Mouse (Mus musculus): ENCODE data around the gene Castor2. TPM values are rescaled to one million over a fixed set of nuclear protein-coding genes. Genes with fewer than 3 reads are reported as not detected.
A peak's percentile ranks its signal among the peaks of the same experiment; 100 is the strongest.

The Castor2 gene
- total RNA-seq, 1 experiment from 2014 or later = 1.8 TPM

- no peak for ATAC-seq (replicated peaks; ENCODE audit: low read depth, poor library complexity, severe bottlenecking)
These were observed 47.8 kb downstream of the Castor2 start for GRCm38 (mm10) chr5:134147194-134147753.

- ATAC-seq (replicated peaks; ENCODE audit: low read depth, poor library complexity, severe bottlenecking) = no peak
These were observed 48.6 kb downstream of the Castor2 start for GRCm38 (mm10) chr5:134148153-134148552.

- no peak for ATAC-seq (replicated peaks; ENCODE audit: low read depth, poor library complexity, severe bottlenecking)
These were observed 52.4 kb downstream of the Castor2 start for GRCm38 (mm10) chr5:134151895-134152294.

- ATAC-seq (replicated peaks; ENCODE audit: low read depth, poor library complexity, severe bottlenecking) = no peak
These were observed 56.5 kb downstream of the Castor2 start for GRCm38 (mm10) chr5:134155916-134156466.

- no peak for ATAC-seq (replicated peaks; ENCODE audit: low read depth, poor library complexity, severe bottlenecking)
These were observed 65.2 kb downstream of the Castor2 start for GRCm38 (mm10) chr5:134164688-134165087.

- no peak for ATAC-seq (replicated peaks; ENCODE audit: low read depth, poor library complexity, severe bottlenecking)
These were observed 67.1 kb downstream of the Castor2 start for GRCm38 (mm10) chr5:134166642-134167041.

- ATAC-seq (replicated peaks; ENCODE audit: low read depth, poor library complexity, severe bottlenecking) = no peak
These were observed 68.5 kb downstream of the Castor2 start for GRCm38 (mm10) chr5:134168033-134168432.

- ATAC-seq (replicated peaks; ENCODE audit: low read depth, poor library complexity, severe bottlenecking) = no peak
These were observed 69.7 kb downstream of the Castor2 start for GRCm38 (mm10) chr5:134169231-134169630.

GRCm38 (mm10) chr5:134170167-134170566 is 70.7 kb downstream of the Castor2 start:
- ATAC-seq (replicated peaks; ENCODE audit: low read depth, poor library complexity, severe bottlenecking) = no peak

GRCm38 (mm10) chr5:134173206-134173605 is 73.7 kb downstream of the Castor2 start:
- peak; percentile 64 for ATAC-seq (replicated peaks; ENCODE audit: low read depth, poor library complexity, severe bottlenecking)

- no peak for ATAC-seq (replicated peaks; ENCODE audit: low read depth, poor library complexity, severe bottlenecking)
These were observed 76.2 kb downstream of the Castor2 start for GRCm38 (mm10) chr5:134175696-134176095.

GRCm38 (mm10) chr5:134176169-134176881 is 76.8 kb downstream of the Castor2 start, which contains the start of gene Rcc1l:
TSS of gene Rcc1l (minus strand) at chr5:134176774.
- peak; percentile 84 for ATAC-seq (replicated peaks; ENCODE audit: low read depth, poor library complexity, severe bottlenecking)

GRCm38 (mm10) chr5:134178536-134178935 is 79.0 kb downstream of the Castor2 start:
- ATAC-seq (replicated peaks; ENCODE audit: low read depth, poor library complexity, severe bottlenecking) = no peak

- peak; percentile 16 for ATAC-seq (replicated peaks; ENCODE audit: low read depth, poor library complexity, severe bottlenecking)
These were observed 80.4 kb downstream of the Castor2 start for GRCm38 (mm10) chr5:134179871-134180270.

- no peak for ATAC-seq (replicated peaks; ENCODE audit: low read depth, poor library complexity, severe bottlenecking)
These were observed 82.7 kb downstream of the Castor2 start for GRCm38 (mm10) chr5:134182172-134182571.

- ATAC-seq (replicated peaks; ENCODE audit: low read depth, poor library complexity, severe bottlenecking) = no peak
These were observed 83.2 kb downstream of the Castor2 start for GRCm38 (mm10) chr5:134182735-134183134.

- no peak for ATAC-seq (replicated peaks; ENCODE audit: low read depth, poor library complexity, severe bottlenecking)
These were observed 83.7 kb downstream of the Castor2 start for GRCm38 (mm10) chr5:134183162-134183561.

- peak; percentile 79 for ATAC-seq (replicated peaks; ENCODE audit: low read depth, poor library complexity, severe bottlenecking)
These were observed 84.6 kb downstream of the Castor2 start, which contains the start of gene Gtf2ird2 for GRCm38 (mm10) chr5:134183880-134184808. TSS of gene Gtf2ird2 (plus strand) at chr5:134184019.

- ATAC-seq (replicated peaks; ENCODE audit: low read depth, poor library complexity, severe bottlenecking) = no peak
These were observed 86.5 kb downstream of the Castor2 start for GRCm38 (mm10) chr5:134186059-134186458.
